Mouse (Mus musculus): Measurements from ENCODE around the gene Nfatc4. TPM values are rescaled to one million over a fixed set of nuclear protein-coding genes. Genes with fewer than 3 reads are reported as not detected.

The Nfatc4 gene
- polyA plus RNA-seq, 1 experiment from 2014 or later: 115 TPM

- Histone ChIP-seq H3K9ac (no peak overlapping the region), H3K4me2 (replicated peaks) (no peak overlapping the region; the same call in 1 of the 2 replicates), H3K4me1 (peaks cover 23% of the 10 kb centered on the region), H3K36me3 (peaks cover 4% of the 10 kb centered on the region; the same call in 1 of the 2 replicates), H3K9me3 (replicated peaks) (no peaks in the 10 kb centered on the region), H3K27me3 (no peaks in the 10 kb centered on the region), H3K4me3 (replicated peaks) (no peak overlapping the region), H3K27ac (replicated peaks) (no peak overlapping the region)
- 10% methylated on average over 14 of the region's 14 CpGs for WGBS
- no peak for ATAC-seq (ENCODE audit: insufficient number of reproducible peaks, low FRiP score, low TSS enrichment, low read depth)
These were observed 54.7 kb downstream of the Nfatc4 start for GRCm38 (mm10) chr14:55877469-55878315.

DNA sequence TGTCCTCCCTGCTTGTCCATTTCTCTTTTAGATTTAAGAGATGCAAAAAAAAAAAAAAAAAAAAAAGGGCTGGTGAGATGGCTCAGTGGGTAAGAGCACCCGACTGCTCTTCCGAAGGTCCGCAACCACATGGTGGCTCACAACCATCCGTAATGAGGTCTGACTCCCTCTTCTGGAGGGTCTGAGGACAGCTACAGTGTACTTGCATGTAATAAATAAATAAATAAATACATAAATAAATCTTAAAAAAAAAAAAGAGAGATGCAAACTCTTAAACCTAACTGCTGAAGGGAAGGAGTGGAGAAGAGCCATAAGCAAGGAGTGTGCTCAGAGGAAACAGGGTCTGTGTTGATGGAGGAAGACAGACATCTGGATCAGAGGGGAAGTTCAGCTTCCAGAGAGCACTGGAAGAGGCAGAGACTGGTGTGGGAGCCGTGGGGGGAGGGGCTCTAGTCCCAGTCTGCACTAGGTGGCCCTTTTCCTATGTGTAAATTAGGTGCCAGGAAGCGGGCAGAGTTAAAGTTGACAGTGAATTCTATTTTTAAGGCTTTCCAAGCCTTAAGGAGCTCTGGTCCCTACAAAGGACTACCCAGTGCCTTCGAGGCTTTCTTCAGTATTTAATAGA, 55.5 kb downstream of the Nfatc4 start:
- Histone ChIP-seq H3K27me3 (no peaks in the 10 kb centered on the region), H3K36me3 (no peaks in the 10 kb centered on the region), H3K4me1 (peaks cover 20% of the 10 kb centered on the region), H3K4me3 (replicated peaks) (no peak overlapping the region), H3K9me3 (replicated peaks) (no peaks in the 10 kb centered on the region), H3K27ac (replicated peaks) (no peak overlapping the region), H3K4me2 (replicated peaks) (no peak overlapping the region; the same call in 1 of the 2 replicates), H3K9ac (no peak overlapping the region)
- WGBS: 26% methylated on average over 7 of the region's 7 CpGs
- ATAC-seq (ENCODE audit: insufficient number of reproducible peaks, low FRiP score, low TSS enrichment, low read depth): no peak

GRCm38 (mm10) chr14:55879623-55880022, 56.7 kb downstream of the Nfatc4 start:
- no peaks in the 10 kb centered on the region for H3K36me3 ChIP-seq
- WGBS: 53% methylated on average over 1 of the region's 1 CpGs
- H3K4me2 ChIP-seq (replicated peaks): no peak overlapping the region
- H3K9ac ChIP-seq: no peak overlapping the region
- no peak overlapping the region for H3K27ac ChIP-seq (replicated peaks)
- H3K9me3 ChIP-seq (replicated peaks): no peaks in the 10 kb centered on the region
- no peak overlapping the region for H3K4me3 ChIP-seq (replicated peaks)
- H3K27me3 ChIP-seq: no peaks in the 10 kb centered on the region
- no peak for ATAC-seq (ENCODE audit: insufficient number of reproducible peaks, low FRiP score, low TSS enrichment, low read depth)
- peaks cover 21% of the 10 kb centered on the region for H3K4me1 ChIP-seq

DNA sequence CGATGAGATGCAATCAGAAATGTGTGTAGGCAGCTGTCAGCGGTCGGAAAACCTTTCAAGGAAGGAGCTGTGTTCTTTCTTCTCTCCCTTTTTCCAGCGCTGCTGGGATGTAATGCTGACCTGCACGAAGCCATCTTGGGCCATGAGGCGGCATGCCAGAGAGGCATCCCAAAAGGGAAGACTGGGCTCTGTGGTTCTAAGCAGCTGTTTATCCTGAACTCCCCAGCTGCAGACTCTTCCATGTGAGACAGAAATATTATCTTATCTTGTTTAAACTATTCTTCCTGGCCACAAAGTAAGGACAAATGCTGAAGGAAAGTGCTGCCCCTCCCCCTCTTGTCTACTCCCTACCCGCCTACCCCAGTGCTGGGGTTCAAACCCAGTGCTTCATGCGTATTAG, 58.0 kb downstream of the Nfatc4 start:
- Histone ChIP-seq H3K9me3 (replicated peaks) (no peaks in the 10 kb centered on the region), H3K4me2 (replicated peaks) (no peak overlapping the region), H3K27ac (replicated peaks) (no peak overlapping the region), H3K36me3 (no peaks in the 10 kb centered on the region), H3K4me1 (peaks cover 27% of the 10 kb centered on the region), H3K4me3 (replicated peaks) (no peak overlapping the region), H3K27me3 (no peaks in the 10 kb centered on the region), H3K9ac (no peak overlapping the region)
- WGBS: 80% methylated on average over 8 of the region's 8 CpGs
- ATAC-seq (ENCODE audit: insufficient number of reproducible peaks, low FRiP score, low TSS enrichment, low read depth): no peak

DNA sequence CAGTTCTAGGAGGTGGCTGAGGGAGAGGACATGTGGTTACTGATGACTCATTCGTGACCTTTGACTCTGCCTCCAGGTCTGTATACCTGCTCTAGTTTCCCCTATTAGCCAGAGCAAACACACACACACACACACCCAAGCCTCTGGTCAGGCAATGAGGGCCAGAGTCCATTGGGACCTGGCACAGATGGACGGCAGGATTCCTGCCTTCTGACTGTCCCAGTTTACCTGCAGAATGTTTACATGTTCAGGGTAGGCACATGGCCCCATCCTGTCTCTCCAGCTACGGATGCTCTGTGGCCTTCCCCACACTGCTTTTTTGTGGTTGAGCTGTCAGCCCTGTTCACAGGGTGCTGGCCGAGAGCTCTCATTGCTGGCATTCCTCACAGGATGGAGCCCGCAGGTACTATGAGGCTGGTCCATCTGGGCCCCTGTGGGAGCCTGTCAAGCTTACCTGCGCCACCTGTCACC, 59.3 kb downstream of the Nfatc4 start:
- Histone ChIP-seq H3K9ac (no peak overlapping the region), H3K9me3 (replicated peaks) (no peaks in the 10 kb centered on the region), H3K4me3 (replicated peaks) (no peak overlapping the region), H3K27me3 (no peaks in the 10 kb centered on the region), H3K4me1 (peaks cover 40% of the 10 kb centered on the region), H3K27ac (replicated peaks) (no peak overlapping the region), H3K36me3 (peaks cover 8% of the 10 kb centered on the region), H3K4me2 (replicated peaks) (no peak overlapping the region)
- no peak for ATAC-seq (ENCODE audit: insufficient number of reproducible peaks, low FRiP score, low TSS enrichment, low read depth)
- WGBS: 48% methylated on average over 6 of the region's 6 CpGs

- 91% methylated on average over 13 of the region's 13 CpGs for WGBS
- H3K9me3 ChIP-seq (replicated peaks): no peaks in the 10 kb centered on the region
- no peak overlapping the region for H3K27ac ChIP-seq (replicated peaks)
- peaks cover 35% of the 10 kb centered on the region for H3K4me1 ChIP-seq
- no peak overlapping the region for H3K4me2 ChIP-seq (replicated peaks)
- no peaks in the 10 kb centered on the region for H3K27me3 ChIP-seq
- no peak for ATAC-seq (ENCODE audit: insufficient number of reproducible peaks, low FRiP score, low TSS enrichment, low read depth)
- no peak overlapping the region for H3K4me3 ChIP-seq (replicated peaks)
- peaks cover 18% of the 10 kb centered on the region for H3K36me3 ChIP-seq
- H3K9ac ChIP-seq: no peak overlapping the region
These were observed 60.3 kb downstream of the Nfatc4 start for GRCm38 (mm10) chr14:55883149-55883661.

Other genes with a start within 250 kb of the Nfatc4 start
- gene Fitm1, start 247.5 kb upstream of the Nfatc4 start, polyA plus RNA-seq (2015; fragmentation: Nextera tagmentation; extraction: Ambion mirVana): 24.8 and 29.7 TPM in 2 replicates
- gene Psme1, start 245.0 kb upstream of the Nfatc4 start, polyA plus RNA-seq (2015; fragmentation: Nextera tagmentation; extraction: Ambion mirVana): 129 and 134 TPM in 2 replicates
- gene Emc9, start 237.8 kb upstream of the Nfatc4 start, polyA plus RNA-seq (2015; fragmentation: Nextera tagmentation; extraction: Ambion mirVana): 9.7 and 11.6 TPM in 2 replicates
- 238 and 259 TPM in 2 replicates for gene Psme2, start 232.0 kb upstream of the Nfatc4 start, polyA plus RNA-seq (2015; fragmentation: Nextera tagmentation; extraction: Ambion mirVana)
- gene Rnf31, start 231.4 kb upstream of the Nfatc4 start, polyA plus RNA-seq (2015; fragmentation: Nextera tagmentation; extraction: Ambion mirVana): 17.9 and 18.1 TPM in 2 replicates
- 12.8 and 17.3 TPM in 2 replicates for gene Irf9, start 219.6 kb upstream of the Nfatc4 start, polyA plus RNA-seq (2015; fragmentation: Nextera tagmentation; extraction: Ambion mirVana)
- gene Rec8, start 205.1 kb upstream of the Nfatc4 start, polyA plus RNA-seq (2015; fragmentation: Nextera tagmentation; extraction: Ambion mirVana): 2.3 and 2.9 TPM in 2 replicates
- gene Ipo4, start 187.2 kb upstream of the Nfatc4 start, polyA plus RNA-seq (2015; fragmentation: Nextera tagmentation; extraction: Ambion mirVana): 122 and 129 TPM in 2 replicates
- 0.75 and 1.4 TPM in 2 replicates for gene Gm49378, start 185.2 kb upstream of the Nfatc4 start, polyA plus RNA-seq (2015; fragmentation: Nextera tagmentation; extraction: Ambion mirVana)
- gene Tm9sf1, start 179.3 kb upstream of the Nfatc4 start, polyA plus RNA-seq (2015; fragmentation: Nextera tagmentation; extraction: Ambion mirVana): 114 and 118 TPM in 2 replicates
- gene Tssk4, start 173.0 kb upstream of the Nfatc4 start, polyA plus RNA-seq (2015; fragmentation: Nextera tagmentation; extraction: Ambion mirVana): 0.61 and 1.2 TPM in 2 replicates
- 57.4 and 57.9 TPM in 2 replicates for gene Mdp1, start 162.6 kb upstream of the Nfatc4 start, polyA plus RNA-seq (2015; fragmentation: Nextera tagmentation; extraction: Ambion mirVana)
- 68.1 and 68.6 TPM in 2 replicates for gene Gmpr2, start 151.2 kb upstream of the Nfatc4 start, polyA plus RNA-seq (2015; fragmentation: Nextera tagmentation; extraction: Ambion mirVana)
- gene Nedd8, start 151.0 kb upstream of the Nfatc4 start, polyA plus RNA-seq (2015; fragmentation: Nextera tagmentation; extraction: Ambion mirVana): 548 and 555 TPM in 2 replicates
- 34.0 and 38.0 TPM in 2 replicates for gene Tinf2, start 141.3 kb upstream of the Nfatc4 start, polyA plus RNA-seq (2015; fragmentation: Nextera tagmentation; extraction: Ambion mirVana)
- gene Tgm1, start 109.2 kb upstream of the Nfatc4 start, polyA plus RNA-seq (2015; fragmentation: Nextera tagmentation; extraction: Ambion mirVana): 27.3 and 28.0 TPM in 2 replicates
- gene Rabggta, start 100.9 kb upstream of the Nfatc4 start, polyA plus RNA-seq (2015; fragmentation: Nextera tagmentation; extraction: Ambion mirVana): 30.3 and 33.8 TPM in 2 replicates
- 87.3 and 90.0 TPM in 2 replicates for gene Dhrs1, start 77.5 kb upstream of the Nfatc4 start, polyA plus RNA-seq (2015; fragmentation: Nextera tagmentation; extraction: Ambion mirVana)
- gene Nop9, start 77.5 kb upstream of the Nfatc4 start, polyA plus RNA-seq (2015; fragmentation: Nextera tagmentation; extraction: Ambion mirVana): 37.3 and 39.0 TPM in 2 replicates
- gene Cideb, start 64.7 kb upstream of the Nfatc4 start, polyA plus RNA-seq (2015; fragmentation: Nextera tagmentation; extraction: Ambion mirVana): 0.47 and 0.60 TPM in 2 replicates
- gene Ltb4r2, start 61.7 kb upstream of the Nfatc4 start, polyA plus RNA-seq (2015; fragmentation: Nextera tagmentation; extraction: Ambion mirVana): 0.95 and 1.4 TPM in 2 replicates
- 1.8 and 2.1 TPM in 2 replicates for gene Ltb4r1, start 57.2 kb upstream of the Nfatc4 start, polyA plus RNA-seq (2015; fragmentation: Nextera tagmentation; extraction: Ambion mirVana)
- 17.4 and 22.2 TPM in 2 replicates for gene Adcy4, start 39.0 kb upstream of the Nfatc4 start, polyA plus RNA-seq (2015; fragmentation: Nextera tagmentation; extraction: Ambion mirVana)
- 34.5 and 41.3 TPM in 2 replicates for gene Ripk3, start 34.3 kb upstream of the Nfatc4 start, polyA plus RNA-seq (2015; fragmentation: Nextera tagmentation; extraction: Ambion mirVana)
- gene Nynrin, start 30.9 kb downstream of the Nfatc4 start, polyA plus RNA-seq (2015; fragmentation: Nextera tagmentation; extraction: Ambion mirVana): 20.8 and 25.0 TPM in 2 replicates
- gene Cbln3, start 61.2 kb downstream of the Nfatc4 start, polyA plus RNA-seq (2015; fragmentation: Nextera tagmentation; extraction: Ambion mirVana): 0.33 and 0.35 TPM in 2 replicates
- gene Khnyn, start 61.8 kb downstream of the Nfatc4 start, polyA plus RNA-seq (2015; fragmentation: Nextera tagmentation; extraction: Ambion mirVana): 18.8 and 19.9 TPM in 2 replicates
- 73.9 and 79.1 TPM in 2 replicates for gene Sdr39u1, start 77.1 kb downstream of the Nfatc4 start, polyA plus RNA-seq (2015; fragmentation: Nextera tagmentation; extraction: Ambion mirVana)
- 320 and 374 TPM in 2 replicates for gene Cma1, start 121.5 kb downstream of the Nfatc4 start, polyA plus RNA-seq (2015; fragmentation: Nextera tagmentation; extraction: Ambion mirVana)
- gene Cma2, start 127.8 kb downstream of the Nfatc4 start, polyA plus RNA-seq (2015; fragmentation: Nextera tagmentation; extraction: Ambion mirVana): 0.67 and 0.88 TPM in 2 replicates
- 0.38 and 0.65 TPM in 2 replicates for gene Mcpt1, start 194.8 kb downstream of the Nfatc4 start, polyA plus RNA-seq (2015; fragmentation: Nextera tagmentation; extraction: Ambion mirVana)
- not detected in 2 replicates for gene Mcpt9, start 207.4 kb downstream of the Nfatc4 start, polyA plus RNA-seq (2015; fragmentation: Nextera tagmentation; extraction: Ambion mirVana)
- gene Mcpt2, start 218.9 kb downstream of the Nfatc4 start, polyA plus RNA-seq (2015; fragmentation: Nextera tagmentation; extraction: Ambion mirVana): 3.2 and 3.6 TPM in 2 replicates
- 25.7 and 32.1 TPM in 2 replicates for gene Mcpt4, start 239.2 kb downstream of the Nfatc4 start, polyA plus RNA-seq (2015; fragmentation: Nextera tagmentation; extraction: Ambion mirVana)